Mouse (Mus musculus): ENCODE measurements around the gene Gm21900. TPM values are rescaled to one million over a fixed set of nuclear protein-coding genes. Genes with fewer than 3 reads are reported as not detected.

Gm21900 gene
- total RNA-seq (2023) = not detected in 2 replicates

DNA sequence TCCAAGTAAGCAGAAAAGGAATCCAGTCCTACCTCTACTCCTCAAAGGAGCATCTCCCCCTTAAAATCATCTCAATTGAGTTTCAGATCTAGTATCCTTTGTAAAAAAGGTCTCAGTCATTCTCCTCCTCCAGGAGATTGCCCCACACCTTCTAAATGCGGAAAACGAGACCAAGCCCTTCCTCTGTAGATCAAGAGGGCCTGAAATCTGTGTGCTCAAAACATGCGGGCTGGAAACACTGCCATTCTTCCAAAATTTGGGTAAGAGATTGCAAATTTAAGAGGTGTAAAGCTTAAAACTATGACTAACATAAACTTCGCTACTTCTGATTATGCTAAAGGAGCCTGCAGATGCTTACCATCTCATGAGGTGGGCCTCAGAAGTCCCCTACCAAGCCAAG is at the start of gene Gm21900:
Gene Gm21900 (plus strand): TSS at position 301 of the 400 bp plus-strand sequence.

Other genes starting within 250 kb of the Gm21900 start
- gene Gm28510, start 203.6 kb upstream of the Gm21900 start, total RNA-seq (2023) = not detected in 2 replicates
- not detected in 2 replicates for gene Gm20737, start 80.3 kb upstream of the Gm21900 start, total RNA-seq (2023)
- gene Gm21775, start 62.9 kb upstream of the Gm21900 start, total RNA-seq (2023) = not detected in 2 replicates
- gene Gm20777, start 136.1 kb downstream of the Gm21900 start, total RNA-seq (2023) = not detected in 2 replicates

Measured in neutrophil, adult 65 days (primary cell).